Mouse (Mus musculus) urinary bladder, adult 18-20 months (tissue): ENCODE measurements around the gene Stradb.
"Not testable (repeated sequence)": the region's sequence is repeated elsewhere in the genome, so short reads cannot be mapped to it uniquely, and the experiment has no call there.

Experiments
- DNase-seq, 2 experiments: peaks; one replicate each; pipeline ENCODE4 v3.0.0; 2022; ENCODE audit warnings: low spot score in 2 of 2, mixed read lengths in 2 of 2

The Stradb gene

DNA sequence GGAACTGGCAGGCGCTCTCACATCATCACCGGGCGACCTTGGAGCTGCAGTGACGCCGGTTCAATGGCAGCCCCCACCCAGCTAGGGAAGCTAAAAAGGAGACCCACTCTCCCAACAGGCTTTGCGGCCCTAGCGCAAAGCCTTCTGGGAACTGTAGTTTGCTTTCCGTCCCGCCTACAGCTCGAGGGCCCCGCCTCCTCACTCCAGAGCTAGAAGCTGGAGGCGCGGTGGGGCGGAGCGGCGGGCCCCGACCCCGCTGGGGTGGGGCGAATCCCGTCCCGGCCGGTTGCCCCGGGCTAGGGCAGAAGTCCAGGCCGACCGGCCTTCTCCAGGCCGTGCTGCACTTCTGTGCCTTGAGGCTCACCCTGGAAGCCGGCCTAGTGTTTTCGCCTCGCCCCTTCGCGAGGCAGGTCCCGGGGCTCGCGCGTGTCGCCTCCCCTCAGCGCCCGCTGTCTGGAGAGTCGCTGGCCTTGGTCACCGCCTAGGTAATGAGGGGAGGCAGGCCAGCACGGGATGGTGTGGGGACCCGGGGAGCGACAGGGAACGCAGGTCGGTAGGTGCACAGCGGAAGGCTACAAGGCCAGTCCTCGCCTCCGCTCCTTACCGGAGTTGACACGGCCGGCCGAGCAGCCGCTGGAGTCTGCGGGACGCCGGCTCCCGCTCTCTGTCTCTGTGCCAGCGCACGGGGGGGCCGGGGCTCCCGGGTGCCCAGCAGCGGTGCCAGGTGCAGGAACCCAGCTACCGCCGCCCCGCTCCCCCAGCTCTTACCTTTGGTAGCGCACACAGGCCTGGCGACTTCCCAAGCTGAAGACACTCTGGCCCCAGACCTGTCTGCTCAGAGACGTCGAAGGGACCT is at the start of gene Stradb, which contains the start of gene Trak2:
Stradb (plus strand) TSS at position 157 of the 856 bp plus-strand sequence.
Trak2 (minus strand) TSS at position 65 of the 856 bp plus-strand sequence.
- DNase-seq: peak; percentile 92 to 95

GRCm38 (mm10) chr1:58926664-58927063 is 46.7 kb upstream of the Stradb start:
- no peak for DNase-seq

- no peak for DNase-seq
Observed at GRCm38 (mm10) chr1:58936746-58937605, 36.3 kb upstream of the Stradb start.

GRCm38 (mm10) chr1:58937606-58938099 is 35.7 kb upstream of the Stradb start:
- DNase-seq: no peak

DNA sequence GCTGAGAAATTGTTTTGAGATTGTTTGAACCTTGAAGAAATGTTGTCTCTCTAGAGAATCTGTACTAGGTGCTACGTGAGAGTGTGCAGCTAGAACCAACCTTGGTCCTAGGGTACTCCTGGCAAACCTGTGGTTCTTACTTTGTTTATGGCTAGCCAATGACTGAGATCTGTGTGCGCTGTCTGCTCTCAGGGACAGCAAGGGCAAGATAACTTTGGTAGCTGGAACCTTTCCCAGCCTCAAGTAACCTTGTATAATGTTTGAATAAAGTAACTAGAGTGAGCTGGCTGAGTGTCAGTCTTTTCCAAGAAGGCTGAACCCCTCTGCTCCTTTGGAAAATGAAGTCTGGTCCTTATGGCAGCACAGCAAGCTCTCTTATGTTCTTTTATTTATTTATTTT is 27.8 kb upstream of the Stradb start:
- DNase-seq: no peak

GRCm38 (mm10) chr1:58945960-58946670 is 27.2 kb upstream of the Stradb start:
- no peak for DNase-seq

DNA sequence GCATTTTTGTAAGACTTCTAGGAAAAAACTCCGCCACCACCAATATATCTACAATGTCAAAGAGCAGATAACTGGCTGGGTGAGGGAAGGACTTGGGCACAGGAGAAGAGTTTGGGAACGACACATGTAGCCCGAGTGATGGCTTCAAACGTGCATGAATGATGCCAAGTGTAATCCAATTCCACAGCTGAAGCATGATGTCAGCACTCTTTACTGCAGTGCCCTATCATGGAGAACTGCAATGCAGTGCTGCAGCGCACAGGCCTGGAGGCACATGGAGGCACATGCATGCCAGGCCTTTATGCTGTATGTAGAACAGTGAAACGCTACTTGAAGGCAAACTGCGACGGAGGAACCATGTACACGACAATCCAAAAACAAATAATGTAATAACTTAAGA is 26.6 kb upstream of the Stradb start:
- no peak for DNase-seq

GRCm38 (mm10) chr1:58949561-58950106 is 23.7 kb upstream of the Stradb start:
- DNase-seq: no peak

GRCm38 (mm10) chr1:58950899-58951648 is 22.2 kb upstream of the Stradb start:
- DNase-seq: peak; percentile 41 to 73

GRCm38 (mm10) chr1:58951841-58952240 is 21.5 kb upstream of the Stradb start:
- DNase-seq: no peak

GRCm38 (mm10) chr1:58952526-58952925 is 20.8 kb upstream of the Stradb start:
- DNase-seq: no peak

GRCm38 (mm10) chr1:58952997-58953396 is 20.3 kb upstream of the Stradb start:
- DNase-seq: no peak

- DNase-seq: no peak
Observed at GRCm38 (mm10) chr1:58953686-58954434, 19.5 kb upstream of the Stradb start.

DNA sequence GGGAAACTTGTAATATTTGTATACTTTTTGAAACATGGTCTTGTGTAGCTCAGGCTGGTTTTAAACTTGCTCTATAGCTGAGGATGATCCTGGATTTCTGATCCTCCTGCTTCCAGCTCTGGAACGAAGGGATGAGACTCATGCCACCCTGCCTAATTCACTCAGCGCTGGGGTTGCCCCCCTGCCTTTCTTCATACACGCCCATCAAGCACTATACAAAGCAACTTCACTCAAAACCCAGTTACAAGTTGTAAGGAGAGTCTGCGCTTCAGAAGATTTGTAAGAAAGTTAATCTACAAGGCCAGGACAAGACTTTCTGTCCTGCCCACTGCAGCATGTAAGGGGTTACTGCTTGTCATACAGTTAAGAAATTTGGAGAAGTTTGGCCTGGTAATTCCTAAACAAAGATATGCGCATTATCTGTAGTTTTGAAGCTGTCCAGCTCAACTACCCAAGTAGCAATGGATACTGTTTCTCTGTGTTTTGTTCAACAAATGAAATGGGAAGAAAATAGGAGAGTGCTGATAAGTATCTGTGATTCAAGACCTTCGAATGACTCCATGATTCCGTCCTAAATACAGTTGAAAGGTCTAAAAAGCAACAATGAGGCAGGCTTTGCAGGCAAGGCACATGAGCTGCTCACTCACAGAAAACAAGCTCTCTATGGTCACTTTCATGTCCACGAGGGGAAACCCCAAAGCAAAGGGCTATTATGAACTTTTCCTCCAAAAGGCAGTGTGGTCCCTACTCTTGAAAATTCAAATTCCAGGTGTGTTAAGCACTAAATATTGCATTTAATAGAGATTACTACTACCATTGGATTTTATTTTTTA is 18.5 kb upstream of the Stradb start:
- DNase-seq: no peak

DNA sequence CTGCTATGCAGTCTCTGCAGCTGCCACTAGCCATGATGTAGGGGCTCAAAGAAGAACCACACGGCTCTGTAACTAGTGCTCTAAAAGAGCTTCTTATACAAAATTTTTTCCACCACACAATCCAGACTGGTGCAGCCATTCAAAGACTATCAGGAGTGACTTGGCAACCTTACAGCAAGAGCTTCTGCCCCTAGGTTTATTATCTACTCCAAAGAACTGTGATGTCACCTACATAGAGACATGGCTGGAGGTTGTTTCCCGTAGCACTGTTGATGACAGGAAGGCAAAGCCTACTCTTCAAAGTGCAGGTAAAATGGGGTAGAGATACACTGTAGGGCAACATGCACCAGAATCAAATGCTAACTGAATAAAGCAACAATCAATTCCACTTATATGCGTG is 17.6 kb upstream of the Stradb start:
- DNase-seq: no peak

- DNase-seq: no peak
Observed at GRCm38 (mm10) chr1:58956229-58956628, 17.1 kb upstream of the Stradb start.

- DNase-seq: no peak
Observed at GRCm38 (mm10) chr1:58957931-58958330, 15.4 kb upstream of the Stradb start.

- DNase-seq: not testable (repeated sequence)
Observed at GRCm38 (mm10) chr1:58958789-58959526, 14.4 kb upstream of the Stradb start.
